Mouse (Mus musculus): ENCODE data around the gene Gar1. TPM values are rescaled to one million over a fixed set of nuclear protein-coding genes. Genes with fewer than 3 reads are reported as not detected.

Gene Gar1
- polyA plus RNA-seq, 1 experiment: 3.4 TPM

DNA sequence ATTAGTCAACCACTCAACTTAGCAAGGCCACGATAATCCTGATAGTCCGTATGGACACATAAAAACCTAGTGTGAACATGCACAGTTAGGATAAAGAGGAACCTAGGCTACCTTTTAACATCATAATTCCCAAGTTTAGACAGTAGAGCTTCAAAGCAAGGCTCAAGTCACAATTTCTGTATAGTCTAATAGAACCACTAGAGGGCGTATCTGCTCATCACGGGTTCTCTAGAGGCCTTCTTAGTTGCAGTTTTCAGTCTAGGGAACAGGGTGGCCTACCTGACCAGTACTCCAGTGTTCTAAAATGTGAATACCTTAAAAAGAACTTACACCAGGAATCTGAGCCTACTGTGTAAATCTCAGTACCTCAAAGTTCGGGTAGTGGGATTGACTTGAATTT lies 7.9 kb downstream of the Gar1 start:
- Histone ChIP-seq H3K9me3 (ENCODE audit: control insufficient read depth, low read length) (no peaks in the 10 kb centered on the region), H3K4me3 (replicated peaks) (no peak overlapping the region), H3K27me3 (ENCODE audit: control insufficient read depth) (no peaks in the 10 kb centered on the region), H3K4me1 (ENCODE audit: control insufficient read depth) (peaks cover 3% of the 10 kb centered on the region), H3K36me3 (ENCODE audit: control insufficient read depth) (peaks cover 56% of the 10 kb centered on the region)
- TF ChIP-seq TAL1 (IDR thresholded peaks at IDR 0.05; ENCODE audit: low read length) (no peak), GATA1 (IDR thresholded peaks at IDR 0.05; ENCODE audit: low read length) (no peak)

DNA sequence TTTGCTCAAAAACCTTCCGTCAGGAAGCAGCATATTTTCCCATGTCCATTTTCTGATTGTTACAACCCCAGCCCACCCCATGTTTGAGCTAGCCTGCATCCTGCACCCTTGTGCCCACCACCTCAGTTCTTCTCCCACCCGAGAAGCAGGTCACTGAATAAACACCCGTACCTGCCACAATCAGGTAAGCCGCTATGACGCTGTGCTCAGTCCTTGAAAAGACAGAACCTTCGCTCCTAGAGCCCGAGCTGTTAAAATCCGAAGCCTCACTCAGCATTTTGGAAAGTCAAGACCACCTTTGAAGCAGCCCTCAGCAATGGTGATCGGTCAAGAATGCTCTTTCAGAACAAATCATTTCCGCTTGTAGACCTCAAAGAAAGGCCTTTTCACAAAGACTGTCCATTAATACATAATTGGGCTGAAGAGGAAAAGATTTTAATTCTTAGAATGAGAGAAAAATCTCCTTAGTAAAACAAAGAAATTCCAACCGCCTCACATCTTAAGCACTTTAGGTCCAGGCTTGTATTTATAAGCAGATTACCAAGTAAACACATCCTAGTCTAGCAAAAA lies 8.9 kb downstream of the Gar1 start, which contains the start of gene Rrh:
Rrh (minus strand) TSS at position 382 of the 570 bp plus-strand sequence.
- Histone ChIP-seq H3K4me1 (ENCODE audit: control insufficient read depth) (no peaks in the 10 kb centered on the region), H3K36me3 (ENCODE audit: control insufficient read depth) (peaks cover 47% of the 10 kb centered on the region), H3K27me3 (ENCODE audit: control insufficient read depth) (no peaks in the 10 kb centered on the region), H3K9me3 (ENCODE audit: control insufficient read depth, low read length) (no peaks in the 10 kb centered on the region), H3K4me3 (replicated peaks) (no peak within 1 kb of the TSS)
- TF ChIP-seq GATA1 (IDR thresholded peaks at IDR 0.05; ENCODE audit: low read length) (no peak), TAL1 (IDR thresholded peaks at IDR 0.05; ENCODE audit: low read length) (no peak)

DNA sequence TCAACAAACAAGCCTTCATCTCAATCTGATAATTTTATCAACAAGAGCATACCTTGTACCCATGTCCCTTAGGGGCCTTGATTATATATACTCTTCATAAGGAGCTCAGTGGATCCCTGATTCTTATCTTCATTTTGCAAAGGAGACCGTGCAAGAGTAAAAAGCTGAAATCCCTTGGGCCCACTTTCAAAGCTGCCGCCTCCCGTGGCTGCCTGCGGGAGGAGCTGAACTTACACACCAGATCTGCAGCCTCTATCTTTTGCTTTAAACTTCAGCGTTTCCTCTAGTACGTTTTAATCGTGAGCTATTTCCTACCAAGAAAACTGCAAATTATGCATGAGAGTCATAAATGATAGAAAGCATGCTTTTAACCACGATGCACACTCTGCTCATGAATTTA lies 9.5 kb downstream of the Gar1 start:
- H3K4me1 ChIP-seq (ENCODE audit: control insufficient read depth): no peaks in the 10 kb centered on the region
- H3K36me3 ChIP-seq (ENCODE audit: control insufficient read depth): peaks cover 45% of the 10 kb centered on the region
- no peak overlapping the region for H3K4me3 ChIP-seq (replicated peaks)
- no peaks in the 10 kb centered on the region for H3K9me3 ChIP-seq (ENCODE audit: control insufficient read depth, low read length)
- no peaks in the 10 kb centered on the region for H3K27me3 ChIP-seq (ENCODE audit: control insufficient read depth)
- TF ChIP-seq GATA1 (IDR thresholded peaks at IDR 0.05; ENCODE audit: low read length) (no peak), TAL1 (IDR thresholded peaks at IDR 0.05; ENCODE audit: low read length) (no peak)

DNA sequence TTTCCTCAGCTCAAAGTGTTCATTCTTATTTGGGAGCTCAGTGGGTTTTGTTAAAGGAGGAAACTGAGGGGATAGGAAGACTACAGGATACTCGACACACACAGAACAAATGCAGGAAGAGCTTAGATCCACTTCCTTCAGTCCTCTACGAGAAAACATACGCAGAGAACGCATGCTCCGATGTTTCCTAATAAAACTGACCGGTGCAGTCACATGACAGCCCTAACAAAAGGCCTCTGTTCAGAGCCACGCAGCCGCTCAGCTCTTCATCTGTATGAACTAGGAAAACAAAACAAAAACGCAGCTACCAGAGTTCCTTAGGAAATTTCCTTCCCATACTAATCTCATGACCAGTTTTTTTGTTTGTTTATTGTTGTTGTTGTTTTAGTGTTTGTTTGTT lies 10.3 kb downstream of the Gar1 start:
- no peak overlapping the region for H3K4me3 ChIP-seq (replicated peaks)
- no peaks in the 10 kb centered on the region for H3K9me3 ChIP-seq (ENCODE audit: control insufficient read depth, low read length)
- H3K36me3 ChIP-seq (ENCODE audit: control insufficient read depth): peaks cover 37% of the 10 kb centered on the region
- no peak for TF ChIP-seq TAL1 (IDR thresholded peaks at IDR 0.05; ENCODE audit: low read length)
- TF ChIP-seq GATA1 (IDR thresholded peaks at IDR 0.05; ENCODE audit: low read length): no peak
- no peaks in the 10 kb centered on the region for H3K4me1 ChIP-seq (ENCODE audit: control insufficient read depth)
- no peaks in the 10 kb centered on the region for H3K27me3 ChIP-seq (ENCODE audit: control insufficient read depth)

DNA sequence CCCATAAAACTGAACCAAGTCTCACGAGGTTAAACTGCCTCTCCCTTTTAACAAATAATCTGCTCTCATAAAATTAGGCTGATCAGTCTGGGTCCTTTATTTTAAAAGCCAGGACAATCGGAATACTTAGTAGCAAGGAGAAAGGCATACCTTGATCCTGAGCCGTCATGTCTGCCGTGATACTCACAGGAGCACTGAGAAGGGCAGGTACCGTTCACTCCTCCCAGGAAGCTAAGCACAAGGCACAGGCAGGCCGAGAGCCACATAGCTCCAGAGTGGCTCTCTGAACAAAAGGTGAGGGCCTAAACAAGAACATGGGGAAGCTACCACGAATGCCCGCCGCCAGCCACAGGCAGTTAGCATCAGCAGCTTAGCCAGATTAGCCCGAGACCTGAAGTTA lies 27.4 kb downstream of the Gar1 start, which contains the start of gene Lrit3:
Lrit3 (minus strand) TSS at position 266 of the 400 bp plus-strand sequence.
- H3K4me1 ChIP-seq (ENCODE audit: control insufficient read depth): no peaks in the 10 kb centered on the region
- H3K4me3 ChIP-seq (replicated peaks): no peak within 1 kb of the TSS
- H3K27me3 ChIP-seq (ENCODE audit: control insufficient read depth): no peaks in the 10 kb centered on the region
- H3K36me3 ChIP-seq (ENCODE audit: control insufficient read depth): no peaks in the 10 kb centered on the region
- H3K9me3 ChIP-seq (ENCODE audit: control insufficient read depth, low read length): no peaks in the 10 kb centered on the region
- TF ChIP-seq GATA1 (IDR thresholded peaks at IDR 0.05; ENCODE audit: low read length): no peak
- TF ChIP-seq TAL1 (IDR thresholded peaks at IDR 0.05; ENCODE audit: low read length): no peak

DNA sequence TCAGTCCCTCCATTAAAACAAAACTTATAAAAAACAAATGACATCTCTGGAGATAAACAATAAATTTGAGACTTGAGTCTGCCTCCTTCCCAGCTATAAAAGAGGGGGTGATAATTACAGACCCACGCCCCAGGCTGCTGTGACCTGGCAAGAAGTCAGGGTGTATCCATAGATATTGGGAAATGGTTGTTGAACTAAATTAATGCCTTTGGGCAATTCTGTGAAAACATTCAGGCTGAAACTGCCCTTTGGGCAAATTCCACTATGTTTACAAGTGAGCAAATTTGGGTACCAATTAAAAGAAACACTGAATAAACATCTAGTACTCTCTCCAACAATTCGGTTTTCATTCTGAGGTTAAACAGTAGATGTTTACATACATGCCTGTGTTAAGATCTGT lies 32.2 kb downstream of the Gar1 start:
- Histone ChIP-seq H3K9me3 (ENCODE audit: control insufficient read depth, low read length) (no peaks in the 10 kb centered on the region), H3K4me1 (ENCODE audit: control insufficient read depth) (no peaks in the 10 kb centered on the region), H3K36me3 (ENCODE audit: control insufficient read depth) (no peaks in the 10 kb centered on the region), H3K4me3 (replicated peaks) (no peak overlapping the region), H3K27me3 (ENCODE audit: control insufficient read depth) (no peaks in the 10 kb centered on the region)
- TF ChIP-seq GATA1 (IDR thresholded peaks at IDR 0.05; ENCODE audit: low read length): no peak
- no peak for TF ChIP-seq TAL1 (IDR thresholded peaks at IDR 0.05; ENCODE audit: low read length)

DNA sequence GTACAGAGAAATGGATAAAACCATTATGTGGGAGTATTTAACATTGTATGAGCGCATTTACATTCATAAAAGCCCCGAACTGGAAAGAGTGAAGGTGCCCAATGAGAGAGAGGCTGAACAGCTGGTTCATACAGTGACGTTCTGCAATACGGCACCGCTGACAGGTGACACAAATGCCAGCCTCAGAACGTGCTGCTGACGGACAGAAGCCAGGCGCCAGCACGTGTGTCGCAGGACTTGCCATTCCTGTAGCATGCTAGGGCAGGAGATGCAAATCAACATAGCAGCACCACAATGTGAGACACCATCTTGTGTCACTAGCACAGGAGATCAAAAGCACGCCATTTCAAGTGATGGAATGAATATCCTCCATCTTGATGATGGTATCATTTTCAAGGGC lies 32.6 kb downstream of the Gar1 start:
- Histone ChIP-seq H3K4me1 (ENCODE audit: control insufficient read depth) (no peaks in the 10 kb centered on the region), H3K27me3 (ENCODE audit: control insufficient read depth) (no peaks in the 10 kb centered on the region), H3K36me3 (ENCODE audit: control insufficient read depth) (no peaks in the 10 kb centered on the region), H3K4me3 (replicated peaks) (no peak overlapping the region), H3K9me3 (ENCODE audit: control insufficient read depth, low read length) (no peaks in the 10 kb centered on the region)
- TF ChIP-seq TAL1 (IDR thresholded peaks at IDR 0.05; ENCODE audit: low read length) (no peak), GATA1 (IDR thresholded peaks at IDR 0.05; ENCODE audit: low read length) (no peak)

DNA sequence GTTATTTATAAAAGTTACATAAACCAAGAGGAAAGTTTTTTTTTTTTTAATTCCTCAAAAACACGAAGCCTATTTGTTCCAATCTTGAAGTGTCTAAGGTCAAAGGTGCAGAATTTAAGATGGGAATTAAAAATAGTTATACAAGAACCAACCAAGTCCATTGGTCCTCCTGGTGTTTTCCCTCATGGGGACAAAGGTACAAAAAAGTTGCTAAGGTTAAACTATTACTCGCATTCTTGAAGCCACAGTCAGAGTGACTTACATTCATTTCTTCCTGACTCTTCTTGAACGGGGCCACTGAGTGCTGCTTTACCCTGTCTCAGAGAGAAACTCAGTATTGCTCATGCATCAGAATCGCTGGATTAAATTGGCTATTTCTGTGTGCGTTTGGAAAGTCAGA lies 33.9 kb downstream of the Gar1 start:
- Histone ChIP-seq H3K9me3 (ENCODE audit: control insufficient read depth, low read length) (no peaks in the 10 kb centered on the region), H3K4me3 (replicated peaks) (no peak overlapping the region), H3K4me1 (ENCODE audit: control insufficient read depth) (no peaks in the 10 kb centered on the region), H3K36me3 (ENCODE audit: control insufficient read depth) (no peaks in the 10 kb centered on the region), H3K27me3 (ENCODE audit: control insufficient read depth) (no peaks in the 10 kb centered on the region)
- TF ChIP-seq GATA1 (IDR thresholded peaks at IDR 0.05; ENCODE audit: low read length) (no peak), TAL1 (IDR thresholded peaks at IDR 0.05; ENCODE audit: low read length) (no peak)

DNA sequence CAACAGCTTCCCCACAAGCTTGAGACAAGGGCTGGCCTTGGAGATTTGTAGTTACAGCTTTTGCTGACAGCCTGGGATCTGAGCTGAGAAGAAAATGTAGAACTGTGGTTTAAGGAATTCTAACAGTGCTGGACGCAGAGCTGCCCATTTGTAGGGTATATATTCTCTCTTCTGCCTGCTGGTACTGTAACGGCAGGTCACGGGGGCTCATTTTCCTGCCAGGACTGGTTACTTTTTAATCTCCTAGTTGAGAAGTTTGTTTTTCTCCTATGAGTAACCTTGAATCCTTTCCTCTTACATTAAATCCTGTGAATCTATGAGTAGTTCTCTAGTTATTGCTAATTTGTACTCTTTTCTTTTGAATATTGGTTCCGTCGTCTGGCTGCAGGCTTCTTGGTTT lies 37.4 kb downstream of the Gar1 start:
- no peaks in the 10 kb centered on the region for H3K9me3 ChIP-seq (ENCODE audit: control insufficient read depth, low read length)
- no peaks in the 10 kb centered on the region for H3K4me1 ChIP-seq (ENCODE audit: control insufficient read depth)
- no peak for TF ChIP-seq GATA1 (IDR thresholded peaks at IDR 0.05; ENCODE audit: low read length)
- TF ChIP-seq TAL1 (IDR thresholded peaks at IDR 0.05; ENCODE audit: low read length): no peak

DNA sequence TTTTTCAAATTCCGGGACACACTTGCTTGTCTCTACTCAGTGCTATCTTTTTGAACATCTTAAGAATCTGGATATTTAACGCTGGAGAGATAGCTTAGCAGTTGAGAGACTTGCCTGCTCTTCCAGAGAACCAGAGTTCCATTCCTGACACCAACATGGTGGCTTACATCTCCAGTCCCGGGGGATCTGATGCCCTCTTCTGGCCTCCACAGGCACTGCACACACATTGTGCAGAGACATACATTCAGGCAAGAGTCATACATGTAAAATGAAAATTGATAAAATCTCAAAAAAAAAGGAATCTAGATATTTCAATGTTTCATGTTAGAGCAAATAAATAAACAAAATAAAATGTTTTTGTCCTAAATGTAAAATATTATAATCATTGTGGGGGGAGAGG lies 48.5 kb downstream of the Gar1 start:
- TF ChIP-seq TAL1 (IDR thresholded peaks at IDR 0.05; ENCODE audit: low read length) (no peak), GATA1 (IDR thresholded peaks at IDR 0.05; ENCODE audit: low read length) (no peak)
- peaks cover 12% of the 10 kb centered on the region for H3K9me3 ChIP-seq (ENCODE audit: control insufficient read depth, low read length)
- no peaks in the 10 kb centered on the region for H3K36me3 ChIP-seq (ENCODE audit: control insufficient read depth)
- H3K4me3 ChIP-seq (replicated peaks): no peak overlapping the region
- no peaks in the 10 kb centered on the region for H3K27me3 ChIP-seq (ENCODE audit: control insufficient read depth)
- H3K4me1 ChIP-seq (ENCODE audit: control insufficient read depth): no peaks in the 10 kb centered on the region

More for the DNA sequence above, 37.4 kb downstream of the Gar1 start:
- no peaks in the 10 kb centered on the region for H3K36me3 ChIP-seq (ENCODE audit: control insufficient read depth)
- no peaks in the 10 kb centered on the region for H3K27me3 ChIP-seq (ENCODE audit: control insufficient read depth)
- no peak overlapping the region for H3K4me3 ChIP-seq (replicated peaks)

Data from erythroblast, embryonic 14.5 days (primary cell).